Mouse (Mus musculus) heart, postnatal 0 days (tissue): ENCODE data around the gene Pcbd2.

Experiments used
- CTCF ChIP-seq: IDR thresholded peaks from 2 replicates; pipeline ENCODE4 v1.5.1; 2016; ENCODE audit warnings: antibody characterized with exemption, control low read depth, low read depth
- EP300 ChIP-seq: IDR thresholded peaks from 2 replicates; pipeline ENCODE4 v1.6.1; 2016; ENCODE audit warnings: antibody characterized with exemption, low read depth

DNA sequence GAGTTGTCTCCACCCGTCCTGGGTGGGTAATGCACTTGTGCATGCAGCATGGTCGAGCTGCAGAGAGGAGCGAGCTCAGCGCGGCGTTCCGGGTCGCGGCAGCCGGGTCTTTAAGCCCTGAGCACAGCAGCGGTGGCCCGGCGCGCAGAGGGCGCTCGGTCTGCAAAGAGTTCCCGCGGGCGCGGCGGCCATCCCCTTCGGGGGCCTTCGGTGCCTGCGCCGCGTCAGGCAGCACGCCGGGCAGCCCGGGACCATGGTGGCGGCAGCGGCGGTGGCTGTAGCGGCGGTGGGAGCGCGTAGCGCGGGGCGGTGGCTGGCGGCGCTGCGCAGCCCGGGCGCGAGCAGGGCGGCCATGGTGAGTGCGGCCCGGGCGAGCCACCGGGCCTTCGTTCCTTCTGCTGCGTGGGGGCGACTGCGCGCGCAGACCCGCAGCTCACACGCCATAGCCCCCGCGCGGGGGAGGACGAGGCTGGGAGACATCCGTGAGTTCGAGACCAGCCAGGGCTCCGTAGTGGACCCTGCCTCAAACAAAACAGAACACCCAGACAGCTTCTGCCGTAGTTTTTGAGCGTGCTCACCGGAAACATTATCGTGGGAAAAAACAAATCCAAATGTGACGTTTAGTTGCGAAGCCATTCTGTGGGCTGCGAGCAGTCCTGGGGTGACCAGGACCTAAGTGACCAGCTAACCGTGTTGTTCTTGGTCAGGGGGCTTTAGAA lies at the start of gene Pcbd2:
- no peak for TF ChIP-seq CTCF
- TF ChIP-seq EP300, result no peak
